Mouse (Mus musculus): ENCODE measurements around the gene Gm20388.

DNA sequence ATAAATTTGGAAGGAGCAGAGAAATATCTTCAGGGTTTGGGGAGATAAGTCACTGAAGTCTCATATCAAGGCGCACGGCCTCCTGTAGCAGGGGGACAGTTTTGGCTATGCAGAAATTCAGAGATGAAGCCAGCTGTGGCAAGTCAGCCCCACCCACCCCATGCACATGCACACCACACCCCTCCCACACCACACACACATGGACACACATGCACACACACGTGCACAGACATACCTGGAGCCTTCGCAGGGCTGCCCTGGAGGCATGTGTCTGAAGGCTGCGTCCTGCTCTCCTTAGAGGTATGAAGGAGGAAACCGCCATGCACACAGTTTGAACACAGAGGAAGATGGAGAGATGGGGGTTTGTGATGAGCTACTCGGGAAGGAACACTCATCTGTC, 2849.5 kb downstream of the Gm20388 start:
- TF ChIP-seq POLR2A (IDR thresholded peaks at IDR 0.05; ENCODE audit: insufficient read depth, low read length) = no peak
- TF ChIP-seq CTCF (IDR thresholded peaks at IDR 0.05; ENCODE audit: low read depth, low read length) = no peak
- TF ChIP-seq EP300 (IDR thresholded peaks at IDR 0.05; ENCODE audit: insufficient read depth, low read depth, low read length) = no peak

Data from ES-Bruce4 (cell line).